Mouse (Mus musculus): ENCODE data around the gene Ankrd31. TPM values are rescaled to one million over a fixed set of nuclear protein-coding genes. Genes with fewer than 3 reads are reported as not detected.
A peak's percentile ranks its signal among the peaks of the same experiment; 100 is the strongest.
"Not testable (repeated sequence)": the region's sequence is repeated elsewhere in the genome, so short reads cannot be mapped to it uniquely, and the experiment has no call there.

Gene Ankrd31
- polyA plus RNA-seq, 1 experiment from 2014 or later: not detected

DNA sequence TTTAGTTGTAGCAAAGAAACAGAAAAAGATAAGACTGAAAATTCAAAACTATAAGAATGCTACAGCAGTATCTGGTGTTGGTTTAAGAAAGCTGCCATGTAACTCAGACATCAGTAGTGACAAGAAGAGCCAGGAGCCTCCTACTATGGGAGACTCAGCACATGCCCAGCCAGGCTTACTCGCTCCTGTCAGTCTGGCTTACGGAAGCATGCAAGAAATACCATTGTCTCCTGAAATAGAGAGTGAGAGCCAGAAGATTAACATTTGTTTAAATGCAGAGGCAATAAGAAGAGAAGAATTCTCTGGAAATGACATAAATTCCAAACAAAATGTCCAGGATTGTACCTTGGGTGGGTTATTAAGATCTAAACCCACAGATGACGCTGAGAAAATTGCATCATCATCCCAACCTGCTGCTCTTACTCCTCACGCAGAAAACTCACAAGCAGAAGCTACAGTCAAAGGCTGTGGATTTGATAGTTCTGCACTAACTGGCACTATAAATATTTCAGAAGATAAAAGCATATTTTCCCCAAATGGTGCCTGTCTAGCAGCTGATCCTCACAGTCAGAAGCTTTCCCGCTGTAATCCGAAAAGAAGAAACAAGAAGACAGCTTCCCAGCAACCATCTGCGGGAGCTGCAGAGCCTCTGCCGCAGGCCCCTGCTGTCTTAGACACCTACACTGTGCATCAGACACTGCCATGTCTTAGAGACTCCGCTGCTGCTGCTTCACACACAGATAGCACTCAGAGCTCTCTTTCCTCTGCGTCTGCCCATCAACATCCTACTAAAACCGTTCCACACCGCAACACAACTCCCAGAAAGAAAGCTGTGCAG, 130.4 kb downstream of the Ankrd31 start:
- ATAC-seq (ENCODE audit: low FRiP score): no peak
- Histone ChIP-seq H3K4me1 (no peaks in the 10 kb centered on the region; the same call in 1 of the 2 replicates), H3K4me2 (no peak overlapping the region), H3K4me3 (replicated peaks) (no peak overlapping the region), H3K36me3 (replicated peaks) (no peaks in the 10 kb centered on the region), H3K9ac (no peak overlapping the region), H3K27me3 (no peaks in the 10 kb centered on the region), H3K9me3 (no peaks in the 10 kb centered on the region), H3K27ac (no peak overlapping the region)
- 66% methylated on average over 12 of the region's 12 CpGs for WGBS

DNA sequence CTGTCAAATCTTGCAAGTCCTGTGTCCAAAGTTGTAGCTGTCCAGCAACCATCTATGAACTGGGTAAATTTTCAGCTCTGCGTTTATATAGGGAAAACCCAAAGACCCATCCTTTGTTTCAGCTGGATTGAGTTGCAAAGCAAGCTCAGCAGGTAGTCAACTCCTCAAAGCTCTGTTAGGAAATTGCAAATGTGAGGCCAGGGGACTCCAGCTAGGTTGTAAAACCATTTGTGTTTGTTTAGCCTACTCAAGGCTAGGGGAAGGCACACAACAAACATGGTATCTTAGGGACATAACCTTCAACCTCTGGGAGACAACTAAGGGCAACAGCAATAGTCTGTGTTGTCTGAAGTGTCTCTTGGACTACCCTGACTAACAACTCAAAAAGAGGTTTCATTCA, 136.5 kb downstream of the Ankrd31 start:
- no peak overlapping the region for H3K9ac ChIP-seq
- H3K4me1 ChIP-seq: no peaks in the 10 kb centered on the region
- H3K4me3 ChIP-seq (replicated peaks): no peak overlapping the region
- H3K36me3 ChIP-seq (replicated peaks): no peaks in the 10 kb centered on the region
- no peak for ATAC-seq (ENCODE audit: low FRiP score)
- WGBS: 49% methylated on average over 1 of the region's 1 CpGs
- no peak overlapping the region for H3K4me2 ChIP-seq
- no peaks in the 10 kb centered on the region for H3K27me3 ChIP-seq
- H3K9me3 ChIP-seq: no peaks in the 10 kb centered on the region
- no peak overlapping the region for H3K27ac ChIP-seq

DNA sequence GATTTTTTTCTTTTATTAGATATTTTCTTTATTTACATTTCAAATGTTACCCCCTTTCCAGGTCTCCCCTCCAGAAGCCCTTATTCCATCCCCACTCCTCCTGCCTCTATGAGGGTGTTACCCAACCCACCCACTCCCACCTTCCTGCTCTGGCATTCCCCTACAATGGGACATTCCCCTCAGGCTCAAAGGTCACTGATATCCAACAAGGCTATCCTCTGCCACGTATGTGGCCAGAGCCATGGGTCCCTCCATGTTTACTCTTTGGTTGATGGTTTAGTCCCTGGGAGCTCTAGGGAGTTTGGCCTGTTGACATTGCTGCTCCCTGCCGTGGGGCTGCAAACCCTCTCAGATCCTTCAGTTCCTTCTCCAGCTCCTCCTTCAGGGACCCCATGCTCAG, 141.9 kb downstream of the Ankrd31 start:
- ATAC-seq (ENCODE audit: low FRiP score): no peak
- 74% methylated on average over 2 of the region's 2 CpGs for WGBS
- Histone ChIP-seq H3K36me3 (replicated peaks) (no peaks in the 10 kb centered on the region), H3K9ac (no peak overlapping the region), H3K27ac (no peak overlapping the region), H3K4me1 (no peaks in the 10 kb centered on the region), H3K4me3 (replicated peaks) (no peak overlapping the region), H3K4me2 (no peak overlapping the region), H3K27me3 (no peaks in the 10 kb centered on the region), H3K9me3 (no peaks in the 10 kb centered on the region)

DNA sequence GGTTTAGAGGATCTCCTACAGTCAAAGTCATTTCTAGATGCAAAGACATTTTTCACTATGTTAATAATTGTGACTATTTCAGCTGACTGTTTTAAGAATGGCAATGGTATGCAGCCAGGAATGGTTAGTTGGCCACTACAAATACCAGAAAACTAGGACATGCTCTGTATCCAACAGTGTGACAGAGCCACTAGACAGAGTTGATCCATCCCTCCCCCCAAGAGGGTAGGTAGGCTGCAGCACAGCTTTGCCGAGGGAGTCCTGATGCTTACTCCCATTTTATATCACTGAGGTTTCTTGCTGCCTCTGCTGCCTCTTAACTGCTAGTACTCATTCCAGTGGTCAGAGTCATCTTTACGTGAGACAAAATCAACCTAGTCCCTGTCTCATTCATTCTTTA, 147.1 kb downstream of the Ankrd31 start:
- H3K4me1 ChIP-seq: no peaks in the 10 kb centered on the region
- no peaks in the 10 kb centered on the region for H3K27me3 ChIP-seq
- no peaks in the 10 kb centered on the region for H3K36me3 ChIP-seq (replicated peaks)
- no peak overlapping the region for H3K27ac ChIP-seq
- no peaks in the 10 kb centered on the region for H3K9me3 ChIP-seq
- H3K4me3 ChIP-seq (replicated peaks): no peak overlapping the region
- H3K9ac ChIP-seq: no peak overlapping the region
- ATAC-seq (ENCODE audit: low FRiP score): no peak
- H3K4me2 ChIP-seq: no peak overlapping the region
- 90% methylated on average over 2 of the region's 2 CpGs for WGBS

DNA sequence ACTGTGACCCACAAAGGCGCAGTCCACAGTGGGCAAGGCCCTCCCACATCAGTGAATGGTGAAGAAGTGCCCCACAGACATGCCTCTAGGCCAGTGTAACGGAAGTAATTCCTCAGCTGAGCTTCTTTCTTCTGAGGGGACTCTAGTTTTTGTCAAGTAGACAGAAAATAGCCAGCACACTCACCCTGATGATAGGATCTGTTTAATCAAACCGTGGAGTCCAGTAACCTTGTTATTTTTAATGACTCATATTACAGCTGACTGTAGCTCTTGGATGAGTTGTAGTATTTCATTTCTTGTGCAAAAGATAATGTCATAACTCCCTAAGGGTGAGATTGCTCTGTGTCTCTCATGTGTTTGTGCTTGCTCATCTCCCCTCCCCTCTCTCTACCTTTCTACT, 158.6 kb downstream of the Ankrd31 start:
- no peak overlapping the region for H3K4me3 ChIP-seq (replicated peaks)
- no peaks in the 10 kb centered on the region for H3K36me3 ChIP-seq (replicated peaks)
- no peak overlapping the region for H3K4me2 ChIP-seq
- no peaks in the 10 kb centered on the region for H3K4me1 ChIP-seq
- H3K9me3 ChIP-seq: no peaks in the 10 kb centered on the region
- ATAC-seq (ENCODE audit: low FRiP score): no peak
- H3K27me3 ChIP-seq: no peaks in the 10 kb centered on the region
- H3K9ac ChIP-seq: no peak overlapping the region
- no peak overlapping the region for H3K27ac ChIP-seq
- WGBS: 57% methylated on average over 3 of the region's 3 CpGs

DNA sequence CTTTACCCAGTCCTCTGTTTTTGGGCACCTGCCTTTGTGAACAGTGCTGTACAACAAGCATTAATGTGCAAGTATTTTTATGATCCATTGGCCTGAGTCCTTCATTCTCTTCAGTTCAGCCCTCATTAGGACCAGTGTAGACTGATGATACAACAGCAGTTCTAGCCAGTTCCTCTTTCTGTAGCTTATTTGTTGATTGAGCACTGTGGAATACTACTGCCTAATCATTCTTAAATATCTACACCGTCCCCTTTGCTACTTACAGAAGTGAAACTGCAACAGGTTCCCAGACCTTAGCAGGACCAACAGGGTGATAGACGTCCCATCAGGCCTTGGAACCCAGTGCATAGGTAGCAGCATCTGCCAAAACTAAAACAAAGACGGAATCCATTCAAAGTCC, 163.1 kb downstream of the Ankrd31 start:
- Histone ChIP-seq H3K9ac (no peak overlapping the region), H3K36me3 (replicated peaks) (no peaks in the 10 kb centered on the region), H3K27me3 (no peaks in the 10 kb centered on the region), H3K4me1 (no peaks in the 10 kb centered on the region), H3K4me2 (no peak overlapping the region), H3K27ac (no peak overlapping the region), H3K4me3 (replicated peaks) (no peak overlapping the region), H3K9me3 (no peaks in the 10 kb centered on the region)
- WGBS: 89% methylated on average over 3 of the region's 3 CpGs
- ATAC-seq (ENCODE audit: low FRiP score): no peak

DNA sequence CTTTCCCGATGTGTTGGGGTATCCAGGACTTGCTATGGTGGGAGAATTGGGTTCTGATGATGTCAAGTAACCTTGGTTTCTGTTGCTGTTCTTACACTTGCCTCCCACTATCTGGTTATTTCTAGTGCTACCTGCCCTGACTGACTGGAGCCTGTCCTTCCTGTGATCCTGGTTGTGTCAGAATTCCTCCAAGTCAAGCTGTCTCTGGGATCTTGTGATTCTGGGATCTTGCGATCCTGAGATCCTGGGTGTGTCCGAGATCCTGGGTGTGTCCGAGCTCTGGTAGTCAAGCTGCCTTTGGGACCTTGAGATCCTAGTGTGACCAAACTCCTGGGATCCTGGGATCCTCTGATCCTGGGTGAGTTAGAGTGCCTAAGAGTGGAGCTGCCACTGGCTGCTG, 175.1 kb downstream of the Ankrd31 start:
- H3K36me3 ChIP-seq (replicated peaks); H3K4me2 ChIP-seq; H3K9ac ChIP-seq; H3K27ac ChIP-seq; H3K4me3 ChIP-seq (replicated peaks); H3K9me3 ChIP-seq; ATAC-seq (ENCODE audit: low FRiP score): not testable (repeated sequence)
- H3K4me1 ChIP-seq: peaks cover 13% of the 10 kb centered on the region
- WGBS: 97% methylated on average over 4 of the region's 4 CpGs
- peaks cover 35% of the 10 kb centered on the region for H3K27me3 ChIP-seq

DNA sequence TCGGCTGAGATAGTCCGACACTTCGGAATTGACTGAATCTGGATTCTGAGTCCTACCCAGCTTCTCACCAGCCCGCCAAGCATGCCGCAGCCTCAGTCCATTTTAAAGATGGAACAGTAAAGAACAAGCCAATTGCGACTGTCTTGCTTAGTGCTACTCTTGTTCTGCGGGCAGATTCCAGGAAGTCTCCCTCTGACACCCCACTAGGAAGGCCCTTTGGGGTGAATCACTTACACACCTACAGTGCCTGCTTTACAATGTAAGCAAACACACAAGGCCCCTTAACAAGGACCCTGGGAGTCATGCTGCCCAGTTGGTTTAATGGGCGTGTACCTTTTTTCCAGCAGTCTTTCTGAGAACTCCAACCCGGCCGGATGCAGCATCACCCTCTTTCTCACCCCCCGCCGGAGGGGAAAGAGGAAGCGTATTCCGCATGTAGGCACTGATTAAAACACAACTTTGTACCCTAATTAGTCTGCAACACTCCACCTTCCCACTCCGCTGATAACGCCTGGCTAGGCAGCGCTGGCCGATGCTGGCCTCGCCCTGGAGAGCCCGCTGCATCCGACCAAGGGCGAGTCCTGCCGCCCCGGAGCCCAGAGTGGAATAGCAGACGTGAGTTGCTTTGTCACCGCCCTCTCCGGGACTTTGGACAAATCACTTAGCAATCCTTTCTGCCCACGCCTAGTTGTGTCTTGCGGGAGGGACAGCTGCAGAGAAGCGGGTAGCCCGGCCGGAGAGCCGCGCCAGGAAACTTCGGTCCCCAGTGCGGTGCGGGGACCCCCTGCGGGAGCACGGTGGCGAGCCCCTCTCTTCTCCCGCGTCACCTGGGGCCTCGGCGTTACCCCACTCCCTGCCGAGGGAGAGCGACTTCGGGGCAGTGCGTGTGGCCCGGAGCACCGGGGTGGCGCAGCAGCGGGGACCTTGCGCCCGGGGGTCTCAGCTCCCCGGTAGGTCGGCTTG, 176.2 kb downstream of the Ankrd31 start, which contains the start of gene Gcnt4:
Gene Gcnt4, plus strand, starts transcription at position 691 of the 963 bp plus-strand sequence.
- ATAC-seq (ENCODE audit: low FRiP score): peak; percentile 60
- Histone ChIP-seq H3K4me3 (replicated peaks) (peak within 1 kb of the TSS; percentile 64), H3K36me3 (replicated peaks) (no peaks in the 10 kb centered on the region), H3K27me3 (peaks cover 35% of the 10 kb centered on the region), H3K9me3 (no peaks in the 10 kb centered on the region), H3K4me2 (peak within 1 kb of the TSS; percentile 99), H3K4me1 (peaks cover 22% of the 10 kb centered on the region), H3K9ac (peak within 1 kb of the TSS; percentile 65), H3K27ac (no peak within 1 kb of the TSS)
- WGBS: 10% methylated on average over 56 of the region's 56 CpGs

DNA sequence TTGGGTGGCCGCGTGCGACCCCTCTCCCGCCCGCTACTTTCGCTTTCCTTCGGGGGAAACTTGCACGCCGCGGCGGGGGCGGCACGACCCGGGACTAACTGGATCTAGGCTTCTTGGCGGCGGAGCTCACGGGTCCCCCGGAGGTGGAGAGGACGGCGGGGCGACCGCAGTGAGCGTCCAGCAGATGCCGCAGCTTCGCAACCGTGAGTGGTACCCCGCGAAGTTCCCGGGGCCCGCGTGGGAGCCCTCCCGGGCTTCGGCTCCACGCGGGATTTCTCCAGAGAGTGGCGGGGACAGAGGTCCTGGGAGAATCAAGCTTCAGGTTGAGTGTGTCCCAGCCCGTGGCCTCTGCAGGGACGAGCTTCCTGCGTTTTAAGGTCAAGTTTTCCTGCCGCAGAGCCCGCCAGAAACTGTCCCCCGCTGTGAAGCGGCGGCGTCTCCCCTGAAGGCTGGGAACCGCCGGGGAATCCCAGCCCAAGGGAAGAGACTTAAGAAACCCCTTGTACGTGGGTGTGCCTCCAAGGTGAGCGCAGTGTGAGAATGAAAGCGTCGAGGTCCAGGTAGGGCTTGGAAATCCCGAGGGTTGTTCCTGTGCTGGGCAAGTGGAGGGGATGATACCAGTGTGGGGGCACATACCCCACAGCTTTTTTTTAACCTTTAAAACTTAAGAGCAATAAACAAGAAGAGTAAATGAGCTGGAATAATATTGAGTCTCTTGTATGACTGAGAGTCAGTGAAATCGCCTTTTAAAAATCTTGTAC, 177.1 kb downstream of the Ankrd31 start:
- 1% methylated on average over 53 of the region's 53 CpGs for WGBS
- H3K36me3 ChIP-seq (replicated peaks): no peaks in the 10 kb centered on the region
- peaks cover 35% of the 10 kb centered on the region for H3K27me3 ChIP-seq
- peaks cover 22% of the 10 kb centered on the region for H3K4me1 ChIP-seq
- H3K27ac ChIP-seq: no peak overlapping the region
- peak overlapping the region; percentile 65 for H3K9ac ChIP-seq
- H3K9me3 ChIP-seq: no peaks in the 10 kb centered on the region
- H3K4me2 ChIP-seq: peak overlapping the region; percentile 99
- H3K4me3 ChIP-seq (replicated peaks): peak overlapping the region; percentile 64
- peak; percentile 76 for ATAC-seq (ENCODE audit: low FRiP score)

DNA sequence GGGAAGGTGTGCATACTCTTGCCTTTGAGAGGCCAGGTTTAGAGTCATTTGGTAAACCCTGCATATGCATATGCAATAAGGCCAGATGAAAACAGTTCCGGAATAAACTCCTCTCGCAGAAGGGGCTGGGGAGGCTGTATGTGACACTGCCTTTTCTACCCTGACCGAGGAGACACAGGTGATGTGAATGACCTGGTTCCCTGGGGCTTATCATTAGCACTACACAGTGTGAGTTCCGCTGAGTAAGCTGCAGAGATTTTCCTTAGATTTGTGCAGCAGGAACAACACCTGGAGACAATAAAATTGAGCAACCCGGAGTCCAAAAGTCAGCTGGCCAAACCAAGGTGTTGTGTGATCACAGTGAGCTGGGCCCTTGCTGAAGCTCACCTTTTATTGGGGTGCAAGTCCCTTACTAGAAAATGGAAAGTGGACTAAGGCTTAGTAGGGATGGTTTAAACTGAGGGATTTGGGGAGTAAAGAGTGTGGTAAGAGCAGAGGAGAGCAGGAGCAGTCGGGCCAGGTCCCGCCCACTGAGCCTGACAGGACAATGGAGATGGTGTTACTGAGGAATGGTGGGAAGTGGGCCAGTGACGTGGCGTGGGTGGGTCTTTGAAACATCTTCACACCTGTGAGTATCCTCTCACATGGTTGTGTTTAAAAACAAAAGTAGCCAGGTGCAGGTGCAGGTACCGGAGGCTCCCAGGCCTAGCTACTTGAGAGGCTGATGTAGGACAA, 178.1 kb downstream of the Ankrd31 start:
- WGBS: 41% methylated on average over 10 of the region's 10 CpGs
- Histone ChIP-seq H3K4me2 (no peak overlapping the region), H3K36me3 (replicated peaks) (no peaks in the 10 kb centered on the region), H3K4me1 (peaks cover 22% of the 10 kb centered on the region), H3K27ac (no peak overlapping the region), H3K9me3 (no peaks in the 10 kb centered on the region), H3K4me3 (replicated peaks) (no peak overlapping the region), H3K9ac (no peak overlapping the region), H3K27me3 (peaks cover 35% of the 10 kb centered on the region)
- ATAC-seq (ENCODE audit: low FRiP score): no peak

DNA sequence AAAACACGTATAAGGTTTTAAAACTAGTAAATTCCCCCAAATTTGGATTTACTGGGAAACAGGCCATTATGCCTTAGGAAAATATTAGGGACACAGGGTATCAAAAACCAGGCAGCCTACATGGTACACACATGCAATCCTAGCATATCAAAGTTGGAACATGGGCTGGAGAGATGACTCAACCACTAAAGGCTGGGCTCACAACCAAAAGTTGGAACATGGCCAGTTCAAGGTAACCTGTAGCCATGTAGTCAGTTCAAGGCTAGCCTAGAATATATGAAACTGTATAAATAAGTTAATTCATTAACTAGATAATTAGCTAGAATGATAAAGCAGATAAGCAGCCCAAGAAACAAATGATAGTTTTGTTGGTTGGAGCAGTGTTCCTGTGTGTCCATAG, 179.7 kb downstream of the Ankrd31 start:
- Histone ChIP-seq H3K36me3 (replicated peaks) (no peaks in the 10 kb centered on the region), H3K27ac (no peak overlapping the region), H3K27me3 (peaks cover 35% of the 10 kb centered on the region), H3K4me1 (peaks cover 22% of the 10 kb centered on the region), H3K4me2 (no peak overlapping the region), H3K9me3 (no peaks in the 10 kb centered on the region), H3K9ac (no peak overlapping the region), H3K4me3 (replicated peaks) (no peak overlapping the region)
- no peak for ATAC-seq (ENCODE audit: low FRiP score)
- 93% methylated on average over 1 of the region's 1 CpGs for WGBS
